Mouse (Mus musculus): ENCODE results near the gene Pi4k2a.

GRCm38 (mm10) chr19:42128787-42129508 lies 38.7 kb downstream of the Pi4k2a start, which contains the start of gene Avpi1:
- TF ChIP-seq POLR2A (IDR thresholded peaks at IDR 0.05; ENCODE audit: borderline replicate concordance, low read depth, low read length) (no peak), CTCF (IDR thresholded peaks at IDR 0.05; ENCODE audit: low read depth, low read length) (no peak)

Measured in bone marrow macrophage, adult 2 months (primary cell).